Mouse (Mus musculus) embryonic fibroblast, embryonic 13.5 days (primary cell): ENCODE measurements around the gene Fam131b. TPM values are rescaled to one million over a fixed set of nuclear protein-coding genes. Genes with fewer than 3 reads are reported as not detected.
A peak's percentile ranks its signal among the peaks of the same experiment; 100 is the strongest.

Source experiments
- H3K27ac ChIP-seq: 2 replicates; pipeline ENCODE4 v1.5.1; 2012; ENCODE audit warnings: low read length, control low read depth, inconsistent platforms; ENCODE audit not compliant: insufficient read depth
- H3K4me1 ChIP-seq: 2 replicates; pipeline ENCODE4 v1.6.1; 2011; ENCODE audit warnings: low read length; ENCODE audit not compliant: control insufficient read depth, insufficient read depth
- H3K4me3 ChIP-seq: 2 replicates; pipeline ENCODE4 v1.5.1; 2011; ENCODE audit warnings: mild to moderate bottlenecking, control low read depth, low read length; ENCODE audit not compliant: insufficient read depth
- CTCF ChIP-seq: IDR thresholded peaks from 2 replicates; pipeline ENCODE4 v1.5.1; 2011; ENCODE audit warnings: mild to moderate bottlenecking, control low read depth, low read length, moderate library complexity, borderline replicate concordance; ENCODE audit not compliant: insufficient read depth
- POLR2A ChIP-seq: IDR thresholded peaks from 2 replicates; pipeline ENCODE4 v1.6.1; 2011; ENCODE audit warnings: low read depth, mild to moderate bottlenecking, control low read depth, low read length, moderate library complexity
- polyA plus RNA-seq: library from polyadenylated mRNA; stranded (reverse); fragments of >200 nt; gene quantifications from 2 replicates; pipeline ENCODE4 v1.2.4, GENCODE M21; 2011; ENCODE audit warnings: low read depth; ENCODE audit not compliant: missing spikeins, insufficient read length

Fam131b gene
- polyA plus RNA-seq, 1 experiment = 5.7 TPM

DNA sequence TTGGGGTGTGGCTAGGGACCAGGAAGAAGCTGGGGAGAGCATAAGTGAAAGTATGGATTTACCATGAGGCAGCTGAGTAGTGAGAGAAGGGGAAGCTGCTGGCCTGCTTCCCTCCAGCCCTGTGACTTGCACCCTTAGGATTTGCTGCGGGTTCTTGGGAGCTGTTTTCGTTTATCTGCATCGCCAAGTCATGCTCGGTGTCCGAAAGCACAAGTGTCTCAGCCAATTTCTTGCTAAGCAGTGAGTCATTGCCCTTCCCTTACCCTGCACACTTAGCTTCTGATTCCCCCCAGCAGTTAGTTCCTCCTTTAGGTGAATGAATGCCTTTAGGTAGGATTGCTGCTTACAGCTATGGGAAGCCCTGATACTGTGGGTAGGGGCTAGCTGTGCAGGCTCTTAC lies 25.1 kb downstream of the Fam131b start:
- peak overlapping the region; percentile 39 for H3K27ac ChIP-seq
- H3K4me3 ChIP-seq = no peak overlapping the region
- H3K4me1 ChIP-seq = peaks cover 27% of the 10 kb centered on the region
- TF ChIP-seq POLR2A (no peak), CTCF (no peak)

- H3K4me1 ChIP-seq = peaks cover 27% of the 10 kb centered on the region
- H3K27ac ChIP-seq = peak overlapping the region; percentile 16
- no peak overlapping the region for H3K4me3 ChIP-seq
- TF ChIP-seq POLR2A = no peak
- TF ChIP-seq CTCF = no peak
Observed at GRCm38 (mm10) chr6:42295549-42296094, 28.8 kb downstream of the Fam131b start.

DNA sequence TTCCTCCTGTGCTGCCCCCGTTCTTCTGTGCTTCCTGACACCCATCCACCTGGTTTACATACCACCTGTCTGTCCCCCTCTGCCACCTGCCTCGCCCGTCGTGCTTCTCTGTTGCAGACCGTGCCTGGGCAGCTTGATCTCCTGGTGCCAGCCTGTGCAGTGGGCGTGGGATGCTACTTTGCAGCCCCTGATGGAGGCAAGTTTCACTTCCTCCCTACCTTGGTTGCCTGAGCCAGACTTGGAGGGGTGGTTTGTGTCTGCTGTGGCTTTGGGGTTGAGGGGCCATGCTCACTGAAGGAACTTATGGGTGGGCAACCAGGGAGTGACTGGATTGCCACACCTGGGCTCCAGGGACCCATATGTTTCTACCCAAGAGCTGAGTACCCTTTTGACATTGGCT lies 31.1 kb downstream of the Fam131b start:
- Histone ChIP-seq H3K27ac (no peak overlapping the region), H3K4me3 (no peak overlapping the region), H3K4me1 (peaks cover 19% of the 10 kb centered on the region)
- TF ChIP-seq CTCF (no peak), POLR2A (no peak)

DNA sequence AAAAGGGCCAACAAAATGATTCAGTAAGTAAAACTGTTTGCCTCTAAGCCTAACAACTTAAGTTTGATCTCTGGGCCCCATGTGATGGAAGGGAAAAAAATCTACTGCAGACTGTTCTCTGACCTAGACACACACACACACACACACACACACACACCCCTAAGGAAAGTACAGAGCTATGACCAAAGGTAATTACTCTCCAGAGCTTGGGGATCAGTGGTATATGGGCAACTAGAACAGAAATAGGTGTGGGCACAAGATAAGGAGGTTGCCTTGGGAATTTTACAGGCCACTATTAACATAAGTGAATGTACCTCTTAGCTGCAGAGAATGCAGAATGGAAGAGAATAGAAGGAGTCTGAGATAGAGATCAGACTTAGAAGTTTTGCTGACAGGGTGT lies 36.9 kb downstream of the Fam131b start:
- no peak overlapping the region for H3K27ac ChIP-seq
- TF ChIP-seq CTCF (no peak), POLR2A (no peak)
- H3K4me1 ChIP-seq = no peaks in the 10 kb centered on the region
- H3K4me3 ChIP-seq = no peak overlapping the region

DNA sequence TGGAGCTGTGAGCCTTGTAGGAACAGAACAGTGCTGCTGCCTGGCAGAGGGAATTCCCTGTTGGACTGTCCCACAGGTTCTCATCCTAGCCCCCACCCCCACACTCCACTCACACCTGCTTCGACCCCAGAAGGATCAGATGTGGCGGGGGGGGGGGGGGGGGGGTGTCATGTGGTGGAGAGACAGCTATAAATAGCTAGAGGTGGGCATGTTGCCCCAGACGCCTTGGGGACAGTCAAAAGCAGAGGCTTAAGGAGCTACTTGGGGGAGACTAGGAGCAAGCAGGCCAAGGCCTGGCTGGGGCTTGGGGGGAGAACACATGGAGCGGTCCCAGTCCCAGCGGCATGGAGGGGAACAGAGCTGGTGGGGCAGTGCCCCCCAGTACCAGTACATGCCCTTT lies 38.0 kb downstream of the Fam131b start, which contains the start of gene Clcn1:
Clcn1 (plus strand) TSS at position 238 of the 400 bp plus-strand sequence.
- Histone ChIP-seq H3K4me3 (no peak within 1 kb of the TSS), H3K4me1 (no peaks in the 10 kb centered on the region), H3K27ac (no peak within 1 kb of the TSS)
- TF ChIP-seq POLR2A (no peak), CTCF (no peak)

DNA sequence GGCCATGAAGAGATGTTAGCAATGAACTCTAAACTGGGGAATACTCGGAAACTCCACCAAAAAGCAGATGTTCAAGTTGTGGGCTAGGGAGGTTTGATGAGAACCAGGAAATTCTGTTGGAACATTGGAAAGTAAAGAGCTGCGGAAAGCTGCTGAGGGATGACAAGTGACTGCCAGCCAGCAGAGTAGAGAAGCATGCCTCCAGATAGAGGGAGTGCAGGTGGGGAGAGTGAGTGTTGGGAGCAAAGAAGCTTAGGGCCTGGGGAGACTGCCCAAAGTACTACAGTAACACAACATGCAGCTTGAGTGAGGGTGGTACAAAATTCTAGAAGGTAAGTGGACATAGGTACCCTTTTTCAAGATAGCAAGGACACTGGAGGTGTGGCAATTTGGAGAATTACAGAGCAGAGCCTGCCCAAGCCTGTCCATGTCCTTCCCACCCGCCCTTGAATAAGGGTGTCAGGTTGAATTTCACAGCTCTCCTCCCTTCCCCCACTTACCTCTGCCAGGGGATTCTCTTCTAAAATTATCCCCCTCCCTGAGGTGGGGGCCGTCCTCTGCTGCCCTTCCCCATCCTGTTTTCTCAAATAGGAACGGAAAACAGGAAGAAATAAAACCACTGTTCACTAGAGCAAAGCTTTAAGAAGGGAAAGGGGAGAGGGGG lies 41.4 kb downstream of the Fam131b start:
- TF ChIP-seq POLR2A = no peak
- TF ChIP-seq CTCF = no peak
- no peak overlapping the region for H3K4me3 ChIP-seq
- no peaks in the 10 kb centered on the region for H3K4me1 ChIP-seq
- H3K27ac ChIP-seq = no peak overlapping the region

- TF ChIP-seq CTCF = no peak
- TF ChIP-seq POLR2A = no peak
- H3K4me1 ChIP-seq = no peaks in the 10 kb centered on the region
- no peak overlapping the region for H3K27ac ChIP-seq
- no peak overlapping the region for H3K4me3 ChIP-seq
Observed at GRCm38 (mm10) chr6:42276151-42276550, 48.3 kb downstream of the Fam131b start.

DNA sequence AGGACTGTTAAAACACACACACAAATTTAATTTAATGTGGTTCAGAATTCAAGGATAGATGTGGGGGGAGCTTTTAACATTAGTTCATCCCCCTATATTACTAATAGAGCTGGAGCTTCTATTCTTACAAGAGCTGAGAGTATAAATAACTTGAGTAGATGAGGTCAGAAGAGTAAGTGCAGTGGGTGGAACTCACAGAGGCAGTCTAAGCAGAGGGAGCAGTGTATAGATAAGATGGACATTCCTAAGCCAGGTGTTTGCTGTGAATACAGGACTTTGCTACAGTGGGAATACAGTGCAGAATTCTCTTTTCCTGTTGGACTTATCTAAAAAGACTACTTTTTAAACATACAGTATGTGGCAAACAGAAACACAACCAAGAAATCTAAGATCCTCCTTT lies 53.6 kb downstream of the Fam131b start:
- H3K4me1 ChIP-seq = no peaks in the 10 kb centered on the region
- H3K4me3 ChIP-seq = no peak overlapping the region
- no peak for TF ChIP-seq POLR2A
- TF ChIP-seq CTCF = no peak
- no peak overlapping the region for H3K27ac ChIP-seq

- Histone ChIP-seq H3K27ac (peak overlapping the region; percentile 28), H3K4me3 (peak overlapping the region; percentile 86), H3K4me1 (no peaks in the 10 kb centered on the region)
- TF ChIP-seq POLR2A = no peak
Observed at GRCm38 (mm10) chr6:42265391-42266330, 58.8 kb downstream of the Fam131b start.

Other genes with a start within 250 kb of the Fam131b start
- gene Tas2r139, start 183.7 kb downstream of the Fam131b start, polyA plus RNA-seq = not detected in 2 replicates
- gene Tas2r144, start 109.3 kb downstream of the Fam131b start, polyA plus RNA-seq = not detected in 2 replicates
- 6.2 and 8.6 TPM in 2 replicates for gene Gstk1, start 78.7 kb downstream of the Fam131b start, polyA plus RNA-seq
- gene Tmem139, start 62.7 kb downstream of the Fam131b start, polyA plus RNA-seq = not detected in 2 replicates
- 16.5 and 24.9 TPM in 2 replicates for gene Casp2, start 59.7 kb downstream of the Fam131b start, polyA plus RNA-seq
- gene Clcn1, start 38.0 kb downstream of the Fam131b start, polyA plus RNA-seq = 0.38 TPM in 1 of 2 replicates, not detected in the other
- gene Zyx, start 25.0 kb upstream of the Fam131b start, polyA plus RNA-seq = 250 and 305 TPM in 2 replicates
- 2.1 and 5.2 TPM in 2 replicates for gene Epha1, start 48.6 kb upstream of the Fam131b start, polyA plus RNA-seq
- gene Tas2r143, start 75.6 kb upstream of the Fam131b start, polyA plus RNA-seq = not detected in 2 replicates
- not detected in 2 replicates for gene Tas2r135, start 80.8 kb upstream of the Fam131b start, polyA plus RNA-seq
- not detected in 2 replicates for gene Tas2r126, start 109.9 kb upstream of the Fam131b start, polyA plus RNA-seq
- not detected in 2 replicates for gene Olfr458, start 140.6 kb upstream of the Fam131b start, polyA plus RNA-seq
- not detected in 2 replicates for gene Olfr457, start 151.7 kb upstream of the Fam131b start, polyA plus RNA-seq
- gene Olfr456, start 162.6 kb upstream of the Fam131b start, polyA plus RNA-seq = not detected in 2 replicates
- gene Olfr455, start 222.9 kb upstream of the Fam131b start, polyA plus RNA-seq = not detected in 2 replicates